Mouse (Mus musculus): ENCODE results near the gene Ms4a4a. TPM values are rescaled to one million over a fixed set of nuclear protein-coding genes. Genes with fewer than 3 reads are reported as not detected.
"Not testable (repeated sequence)": the region's sequence is repeated elsewhere in the genome, so short reads cannot be mapped to it uniquely, and the experiment has no call there.

Gene Ms4a4a
- total RNA-seq (2021), result 1 to 10 TPM; 5.4 to 6.5 TPM
- long read RNA-seq, experiment 1, partial matches to known transcripts, result 0 of 1 reads
- long read RNA-seq, experiment 1, other reads (novel, unspliced or antisense), result 1 of 1 reads
- long read RNA-seq, experiment 2, partial matches to known transcripts, result 0 of 2 reads
- long read RNA-seq, experiment 2, other reads (novel, unspliced or antisense), result 1 of 2 reads

DNA sequence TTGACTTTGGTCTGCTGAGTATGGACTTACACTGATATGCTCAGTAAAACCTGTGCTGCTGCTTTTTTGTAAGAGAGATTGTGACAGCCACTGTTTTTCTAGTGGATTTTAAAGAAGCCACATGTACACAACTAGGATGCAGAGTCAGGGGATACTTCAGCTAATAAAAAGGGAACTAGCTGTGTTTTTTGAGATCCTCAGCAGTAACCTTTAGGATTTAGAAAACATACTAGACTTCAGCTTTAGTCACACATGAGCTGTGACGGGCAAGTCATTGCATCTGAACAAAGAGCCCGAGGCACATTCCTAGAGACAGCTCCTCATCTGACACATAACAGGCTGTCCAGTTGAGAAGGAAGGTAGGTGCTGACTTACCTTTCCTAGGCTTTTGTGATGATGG lies at the start of gene Ms4a4a:
Gene Ms4a4a, plus strand, starts transcription at position 251 of the 400 bp plus-strand sequence.
- DNase-seq (ENCODE audit: low spot score in 2 of 2), result no peak

DNA sequence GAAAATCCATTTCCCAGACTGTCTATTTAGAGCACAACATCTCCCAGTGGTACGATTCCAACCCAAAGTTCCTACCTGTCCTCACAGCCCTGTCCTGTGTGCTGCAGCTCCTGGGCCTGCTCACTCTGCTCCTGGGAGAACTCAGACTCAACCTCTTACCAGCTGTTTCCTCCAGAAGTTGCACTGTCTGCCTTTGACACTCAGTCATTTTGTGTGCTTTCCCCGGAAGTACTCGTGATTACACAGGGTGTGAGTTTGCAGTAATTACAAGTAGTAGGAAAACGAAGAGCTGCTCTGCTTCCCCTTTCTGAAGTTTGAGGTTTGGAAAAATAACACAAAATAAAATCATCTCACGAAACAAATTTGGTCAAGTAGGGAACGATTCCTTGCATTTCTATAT lies 39.4 kb upstream of the Ms4a4a start, which contains the start of gene Ms4a7:
Gene Ms4a7, minus strand, starts transcription at position 215 of the 400 bp plus-strand sequence.
- no peak for DNase-seq (ENCODE audit: low spot score in 2 of 2)

DNA sequence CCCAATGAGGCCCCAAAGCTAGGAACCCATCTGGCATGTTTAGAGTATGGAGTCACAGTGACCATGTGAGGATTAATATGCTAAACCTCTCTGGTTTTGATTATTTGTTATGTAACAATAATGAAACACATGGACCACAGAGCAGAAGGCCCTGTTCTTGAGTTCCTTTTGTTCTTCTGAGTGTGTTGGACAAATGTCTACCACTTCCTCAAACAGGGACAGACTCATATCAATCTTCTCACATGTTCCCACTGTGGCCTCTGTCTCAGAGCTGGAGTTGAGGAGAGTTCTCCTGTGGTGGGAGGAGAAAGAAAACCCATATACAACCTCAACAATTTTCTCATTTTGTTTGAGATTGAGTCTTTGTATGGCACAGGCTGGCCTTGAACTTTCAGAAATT lies 32.2 kb upstream of the Ms4a4a start:
- DNase-seq (ENCODE audit: low spot score in 2 of 2), result no peak

DNA sequence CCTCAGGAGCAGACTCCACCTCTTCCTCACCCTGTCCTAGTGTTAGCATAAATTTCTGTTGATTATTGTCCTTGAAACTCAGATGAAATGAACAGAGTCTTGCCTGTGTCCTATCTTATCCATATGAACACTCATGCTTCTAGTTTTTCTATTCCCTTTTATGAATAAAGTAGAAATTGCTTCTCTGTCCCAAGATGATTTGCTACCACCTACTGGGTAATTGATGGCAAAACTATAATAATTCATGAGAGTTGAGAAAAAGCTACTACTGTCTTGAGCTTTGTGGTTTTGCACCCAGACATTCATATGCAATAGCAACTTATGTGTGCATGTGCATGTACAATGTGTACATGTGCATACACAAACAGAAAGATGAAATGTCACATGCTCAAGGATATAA lies 31.3 kb upstream of the Ms4a4a start:
- DNase-seq (ENCODE audit: low spot score in 2 of 2), result no peak

DNA sequence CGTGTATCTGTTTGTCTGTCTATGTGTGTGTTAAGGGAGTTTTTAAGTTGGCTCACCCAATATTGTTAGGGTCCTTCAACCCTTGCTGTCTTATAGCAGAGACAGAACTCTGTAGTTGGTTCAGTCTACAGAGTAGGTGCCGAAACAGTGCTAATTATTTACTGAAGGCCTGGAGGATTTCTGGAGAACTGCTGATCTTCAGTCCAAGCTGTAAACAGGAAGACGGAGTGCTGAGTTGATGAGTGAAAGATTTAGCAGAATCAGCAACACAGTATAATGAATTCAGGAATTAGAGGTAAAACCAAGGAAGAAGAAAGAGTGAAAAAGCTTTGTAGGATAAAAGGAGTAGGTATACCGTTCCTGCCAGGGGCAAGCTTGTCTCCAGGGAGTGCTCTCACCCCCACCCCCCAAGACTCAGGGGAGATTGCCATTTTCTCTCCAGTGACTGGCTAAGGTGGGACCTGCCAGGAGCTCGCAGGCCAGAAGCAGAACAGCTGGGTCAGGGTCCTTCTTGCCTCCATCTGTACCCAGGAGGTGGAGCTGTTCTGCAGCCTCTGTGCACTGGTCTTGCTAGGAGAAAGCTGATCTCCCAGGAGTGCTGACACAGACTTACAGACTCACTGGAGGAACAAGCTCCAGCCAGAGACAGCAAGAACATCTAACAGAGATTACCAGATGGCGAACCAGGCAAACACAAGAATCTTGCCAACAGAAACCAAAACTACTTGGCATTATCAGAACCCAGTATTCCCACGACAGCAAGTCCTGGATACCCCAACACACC lies 25.4 kb upstream of the Ms4a4a start:
- DNase-seq (ENCODE audit: low spot score in 2 of 2), result no peak

DNA sequence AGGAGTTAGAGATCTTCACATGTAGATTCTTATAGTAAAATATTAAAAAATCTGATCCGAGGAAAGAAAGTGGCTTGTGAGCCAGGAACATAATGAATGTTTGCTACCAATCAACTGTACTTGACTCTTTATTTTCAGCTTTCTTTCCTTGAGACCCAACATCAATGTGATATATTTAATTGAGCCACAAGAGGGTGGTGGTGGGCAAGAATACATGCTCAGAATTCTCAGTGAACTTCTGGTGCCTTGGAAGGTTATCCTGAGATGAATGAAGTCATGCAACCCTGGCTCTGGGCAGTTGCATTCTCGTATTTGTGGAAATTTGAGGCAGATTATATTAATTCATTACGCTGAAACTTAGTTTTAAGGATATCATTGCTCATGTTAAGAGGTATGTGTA lies 23.4 kb upstream of the Ms4a4a start:
- no peak for DNase-seq (ENCODE audit: low spot score in 2 of 2)

DNA sequence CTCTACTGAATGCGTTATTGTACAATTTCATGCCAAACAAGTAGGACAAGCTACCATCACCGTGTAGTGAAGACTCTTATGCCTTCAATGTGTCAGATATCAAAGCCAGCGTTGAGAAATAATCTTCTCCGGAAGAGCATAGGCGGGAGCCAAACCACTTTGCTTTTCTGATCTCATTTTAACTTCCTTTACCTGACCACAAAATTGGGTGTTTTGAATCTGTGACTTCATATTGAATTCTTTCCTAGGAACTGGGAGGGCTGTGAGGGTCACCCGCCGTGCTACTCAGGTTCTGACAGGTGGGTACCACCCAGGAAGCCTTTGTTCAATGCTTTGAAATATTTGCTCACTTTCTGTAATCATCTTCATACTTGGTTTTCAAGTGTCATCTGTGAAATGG lies 19.6 kb upstream of the Ms4a4a start:
- no peak for DNase-seq (ENCODE audit: low spot score in 2 of 2)

DNA sequence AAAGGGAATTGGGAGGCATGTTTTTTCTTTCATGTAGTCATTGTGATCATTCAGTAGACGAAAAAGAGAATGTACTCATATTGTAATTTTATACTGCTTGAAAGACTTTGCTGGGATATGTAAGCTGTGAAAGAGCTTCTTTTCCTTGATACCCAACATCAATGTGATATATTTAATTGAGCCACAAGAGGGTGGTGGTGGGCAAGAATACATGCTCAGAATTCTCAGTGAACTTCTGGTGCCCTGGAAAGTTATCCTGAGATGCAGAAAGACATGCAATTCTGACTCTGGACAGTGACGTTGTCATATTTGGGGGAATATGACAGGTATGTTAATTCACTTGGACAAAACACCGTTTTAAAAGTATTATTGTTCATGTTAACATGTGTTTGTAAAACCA lies 15.2 kb upstream of the Ms4a4a start:
- DNase-seq (ENCODE audit: low spot score in 2 of 2), result no peak

DNA sequence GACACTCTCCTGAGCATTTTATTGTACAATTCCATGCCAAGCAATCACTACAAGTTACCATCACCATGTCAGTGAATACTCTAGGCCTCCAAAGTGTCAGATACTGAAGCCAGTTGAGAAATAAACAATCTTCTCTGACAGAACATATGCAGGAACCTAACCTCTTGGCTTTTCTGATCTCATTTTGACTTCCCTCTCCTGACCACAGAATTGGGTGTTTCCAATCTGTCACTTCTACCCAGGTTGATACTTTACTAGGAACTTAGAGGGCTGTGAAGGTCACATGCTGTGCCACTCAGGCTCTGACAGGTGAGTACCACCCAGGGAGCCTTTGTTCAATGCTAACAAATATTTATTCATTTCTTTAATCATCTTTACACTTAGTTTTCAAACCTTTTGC lies 13.3 kb upstream of the Ms4a4a start:
- no peak for DNase-seq (ENCODE audit: low spot score in 2 of 2)

DNA sequence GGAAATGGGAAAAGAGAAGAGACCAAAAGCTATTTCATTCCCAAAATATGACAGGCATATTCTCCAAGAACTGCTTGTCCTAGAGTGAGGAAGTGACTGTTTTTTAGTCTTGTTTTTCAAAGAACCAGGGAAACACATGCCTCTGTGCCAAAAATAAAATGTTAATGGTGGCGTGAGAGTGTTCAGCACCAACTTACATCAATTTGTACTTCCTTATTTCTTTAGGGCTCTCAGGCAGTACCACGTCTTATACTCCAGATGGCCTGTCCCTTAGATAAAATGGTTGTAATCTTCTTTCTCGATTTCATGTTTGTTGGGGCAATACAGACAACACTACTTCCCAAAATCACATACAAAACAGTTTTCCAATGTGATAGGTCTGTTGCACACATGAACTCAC lies 7.0 kb upstream of the Ms4a4a start:
- DNase-seq (ENCODE audit: low spot score in 2 of 2), result no peak

DNA sequence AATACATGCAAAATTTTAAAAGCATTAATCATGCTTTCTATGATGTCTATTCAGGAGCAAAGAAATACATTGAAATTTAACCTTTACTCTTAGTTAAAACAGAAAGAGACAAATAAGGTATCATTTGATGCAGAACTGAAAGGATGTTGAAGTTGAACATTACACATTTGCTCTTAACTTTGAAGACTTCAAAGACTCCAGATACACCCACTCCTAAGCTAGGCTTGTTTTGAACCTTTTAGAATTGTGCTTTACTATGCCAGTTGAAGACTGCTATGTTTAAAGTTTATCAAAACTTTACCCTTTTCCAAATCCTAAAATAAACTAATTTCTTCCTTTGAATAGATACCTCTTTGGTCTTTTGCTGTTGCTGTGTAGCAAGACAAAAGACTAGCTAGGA lies 4.1 kb upstream of the Ms4a4a start:
- no peak for DNase-seq (ENCODE audit: low spot score in 2 of 2)

DNA sequence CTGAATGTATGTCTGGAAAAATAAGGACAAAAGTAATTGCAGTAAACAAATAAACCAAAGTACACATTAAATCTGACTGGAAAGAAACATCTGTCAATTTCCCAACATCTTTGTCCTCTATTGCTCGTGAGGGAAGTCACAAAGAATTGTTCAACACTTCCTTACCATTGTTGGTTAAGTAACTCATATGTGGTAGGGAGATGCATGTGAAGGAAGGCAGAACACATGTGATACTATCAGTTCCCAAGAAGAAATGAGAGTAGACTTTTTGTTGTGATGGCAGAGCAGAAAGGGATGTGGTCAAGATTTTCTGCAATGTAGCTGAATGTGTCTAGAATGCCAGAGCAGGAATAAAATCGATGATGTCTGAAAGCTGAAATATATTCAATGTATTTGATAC lies 1.1 kb downstream of the Ms4a4a start:
- no peak for DNase-seq (ENCODE audit: low spot score in 2 of 2)

DNA sequence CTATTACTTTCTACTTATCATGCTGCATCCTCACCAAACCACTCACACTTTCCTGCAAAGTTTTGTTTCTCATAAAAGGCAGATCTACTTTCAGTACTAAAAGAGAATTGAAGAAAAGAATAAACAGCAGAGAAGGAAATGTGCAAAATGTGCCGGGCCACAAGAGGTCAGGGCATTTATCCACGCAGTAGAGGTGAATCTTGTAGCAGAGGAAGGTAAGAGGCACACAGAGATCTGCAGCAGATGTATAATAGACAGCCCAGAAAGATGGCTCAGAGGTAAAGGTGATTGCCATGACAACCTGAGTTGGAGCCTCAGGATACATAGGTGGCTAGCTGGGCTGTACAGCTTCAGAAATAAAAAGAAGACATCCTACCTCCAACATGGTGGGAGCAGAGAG lies 11.8 kb downstream of the Ms4a4a start:
- no peak for DNase-seq (ENCODE audit: low spot score in 2 of 2)

DNA sequence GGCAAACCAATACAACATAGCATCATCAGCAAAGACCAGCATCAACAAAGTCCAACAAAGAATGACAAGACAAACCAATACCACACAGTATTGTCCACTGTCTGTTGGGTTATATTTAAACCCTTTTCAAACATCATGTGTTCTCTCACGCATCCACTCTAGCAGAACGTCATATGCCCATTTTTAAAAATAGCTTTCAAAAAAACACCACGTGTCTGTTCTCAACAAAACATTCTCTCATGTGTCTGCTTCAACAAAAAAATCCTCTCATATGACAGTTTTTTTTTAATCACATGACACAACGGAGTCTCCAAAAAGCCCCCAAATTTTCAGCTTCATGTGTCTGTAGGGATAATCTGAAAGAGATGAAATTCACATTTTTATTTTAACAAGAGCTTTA lies 12.4 kb downstream of the Ms4a4a start:
- DNase-seq (ENCODE audit: low spot score in 2 of 2), result no peak

DNA sequence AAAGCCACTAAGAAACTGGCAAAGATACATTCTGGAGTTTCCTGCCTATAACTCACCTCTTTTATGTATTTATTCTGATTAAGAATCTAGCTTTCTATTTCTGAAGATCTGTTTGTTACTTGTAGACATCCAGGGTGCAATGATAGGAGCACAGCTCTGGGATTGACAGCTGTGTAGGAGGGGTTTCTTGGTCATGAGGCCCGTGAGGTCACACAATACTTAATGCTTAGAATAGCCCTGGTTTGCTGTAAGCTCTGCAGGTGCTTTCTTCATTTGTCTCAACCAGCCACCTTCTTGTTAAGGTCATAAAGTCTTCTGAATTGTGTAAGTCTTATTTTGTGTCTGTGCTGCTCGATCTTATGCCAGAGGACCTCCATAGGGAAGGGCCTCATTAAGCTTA lies 13.6 kb downstream of the Ms4a4a start:
- no peak for DNase-seq (ENCODE audit: low spot score in 2 of 2)

DNA sequence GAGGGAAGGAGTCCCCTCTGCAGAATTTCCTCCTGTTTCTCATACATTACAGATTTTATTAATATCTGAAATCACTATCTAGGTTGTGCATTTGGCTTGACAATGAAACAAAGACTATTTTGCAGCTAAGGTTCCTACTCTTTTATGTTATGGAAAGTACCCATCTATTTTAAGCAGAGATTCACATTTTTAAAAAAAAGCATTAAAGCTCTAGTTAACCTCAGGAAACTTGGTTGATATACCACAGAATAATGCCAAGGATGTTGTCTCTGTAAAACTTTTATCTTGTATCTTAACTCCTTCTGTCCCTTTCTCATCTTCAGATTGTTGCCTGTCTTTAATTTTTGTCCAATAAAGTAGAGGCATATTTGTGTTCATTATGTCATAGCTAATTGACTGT lies 20.4 kb downstream of the Ms4a4a start:
- no peak for DNase-seq (ENCODE audit: low spot score in 2 of 2)

DNA sequence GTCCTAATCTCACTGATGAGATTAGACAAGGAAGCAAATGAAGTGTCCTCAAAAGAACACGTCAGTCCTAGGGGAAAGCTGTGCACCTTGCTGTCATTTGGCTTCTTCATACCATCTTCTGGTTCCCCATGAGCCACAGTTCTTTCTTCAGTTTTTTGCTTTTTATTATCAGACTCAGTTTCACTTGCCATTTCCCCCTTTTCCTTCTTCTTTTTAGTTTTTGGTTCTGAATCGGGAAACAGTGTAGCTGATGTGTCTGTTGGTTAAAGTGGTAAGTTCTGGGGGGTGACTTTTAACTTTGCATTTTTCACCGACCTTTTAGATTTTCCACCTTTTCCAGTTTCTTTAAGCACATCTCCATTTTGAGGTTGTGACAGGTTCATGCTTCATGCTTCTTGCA lies 29.2 kb downstream of the Ms4a4a start, which contains the start of gene Ms4a4c:
Gene Ms4a4c, plus strand, starts transcription at position 244 of the 400 bp plus-strand sequence.
- no peak for DNase-seq (ENCODE audit: low spot score in 2 of 2)

DNA sequence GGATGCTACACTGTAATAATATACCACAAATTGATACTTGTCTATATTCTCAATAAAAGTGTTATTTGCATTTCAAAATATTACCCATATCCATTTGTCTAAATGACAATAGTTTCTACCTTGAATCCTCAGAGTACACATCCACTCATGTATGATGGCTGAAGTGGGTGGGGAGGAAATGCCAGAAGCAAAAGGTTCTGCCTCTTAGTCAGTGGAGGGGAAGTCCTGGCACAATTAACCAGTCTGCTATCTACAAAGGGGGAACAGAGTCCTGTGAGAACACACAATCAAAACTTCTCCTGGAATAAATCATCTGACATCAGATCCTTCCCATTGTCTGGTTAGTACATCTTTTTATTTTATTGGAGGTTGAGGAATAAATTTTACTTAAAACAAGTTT lies 32.1 kb downstream of the Ms4a4a start:
- DNase-seq (ENCODE audit: low spot score in 2 of 2), result no peak

DNA sequence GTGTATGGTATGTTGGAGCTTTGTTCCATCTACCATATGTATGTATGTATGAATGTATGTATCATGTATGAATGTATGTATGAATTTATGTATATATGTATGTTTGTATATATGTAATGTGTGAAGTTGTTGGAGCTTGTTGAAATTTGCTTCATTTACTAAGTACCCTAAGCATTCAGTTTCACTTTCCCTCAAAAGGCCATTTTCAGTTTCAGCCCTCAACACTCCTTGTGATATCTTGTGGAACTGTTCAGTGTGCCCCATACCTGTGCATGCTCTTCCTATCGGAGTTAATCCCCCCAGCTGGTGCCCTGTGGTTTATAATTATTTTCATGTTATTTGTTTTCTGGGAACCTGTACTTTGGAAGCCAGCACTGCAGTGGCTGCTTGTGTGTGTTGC lies 33.3 kb downstream of the Ms4a4a start:
- DNase-seq (ENCODE audit: low spot score in 2 of 2), result no peak

DNA sequence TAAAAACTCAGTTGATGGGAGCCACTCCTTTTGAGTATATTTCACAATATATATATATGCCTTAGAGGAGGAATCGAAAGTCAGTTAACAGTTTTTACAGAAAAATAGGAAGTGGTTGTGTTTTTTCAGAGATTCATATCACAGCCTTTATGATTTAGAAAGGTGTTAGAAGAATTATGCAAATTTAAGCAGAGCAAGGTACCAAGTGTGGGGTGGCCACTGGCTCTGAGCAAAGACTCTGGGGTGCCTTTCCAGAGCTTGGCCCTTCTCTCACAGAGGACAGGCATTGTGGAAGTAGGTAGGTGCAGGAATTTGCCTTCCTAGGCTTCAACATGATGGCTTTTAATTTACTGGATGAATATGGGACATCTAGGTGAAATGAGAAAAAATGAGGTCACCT lies 36.3 kb downstream of the Ms4a4a start:
- no peak for DNase-seq (ENCODE audit: low spot score in 2 of 2)

DNA sequence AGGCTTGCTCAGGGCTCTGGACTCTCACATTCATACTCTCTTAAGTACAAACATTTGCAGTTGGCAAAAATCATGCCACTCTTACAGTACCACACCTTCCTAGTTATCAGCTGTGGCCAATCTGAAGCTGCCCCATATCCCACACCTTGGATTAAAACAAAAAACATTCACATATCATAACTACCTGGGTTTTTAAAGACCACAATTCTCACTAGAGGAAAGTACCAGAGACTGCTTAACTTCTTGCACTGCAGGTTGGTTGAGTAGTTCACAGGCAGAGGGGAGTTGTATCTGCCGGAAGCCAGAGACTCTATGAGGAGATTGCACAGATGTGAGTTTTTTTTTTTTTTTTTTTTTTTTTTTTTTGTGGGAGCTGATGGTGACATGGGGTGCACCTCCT lies 38.8 kb downstream of the Ms4a4a start:
- DNase-seq (ENCODE audit: low spot score in 2 of 2), result no peak

DNA sequence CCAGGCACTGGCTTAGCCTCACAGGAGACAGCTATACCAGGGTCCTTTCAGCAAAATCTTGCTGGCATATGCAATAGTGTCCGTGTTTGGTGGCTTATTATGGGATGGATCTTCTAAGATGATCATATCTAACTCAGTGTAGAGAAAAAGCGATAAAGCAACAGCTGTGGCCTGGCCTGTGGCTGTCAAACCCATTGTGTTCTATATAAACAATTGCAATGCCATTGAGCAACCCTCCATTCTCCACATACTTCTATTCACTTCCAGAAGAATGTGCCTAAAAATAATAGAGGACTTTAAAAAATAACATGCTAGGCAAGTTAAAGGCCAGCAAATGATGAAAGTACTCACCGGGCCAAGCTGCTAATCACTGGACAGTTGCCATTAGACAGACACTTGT lies 40.3 kb downstream of the Ms4a4a start:
- DNase-seq (ENCODE audit: low spot score in 2 of 2), result no peak

DNA sequence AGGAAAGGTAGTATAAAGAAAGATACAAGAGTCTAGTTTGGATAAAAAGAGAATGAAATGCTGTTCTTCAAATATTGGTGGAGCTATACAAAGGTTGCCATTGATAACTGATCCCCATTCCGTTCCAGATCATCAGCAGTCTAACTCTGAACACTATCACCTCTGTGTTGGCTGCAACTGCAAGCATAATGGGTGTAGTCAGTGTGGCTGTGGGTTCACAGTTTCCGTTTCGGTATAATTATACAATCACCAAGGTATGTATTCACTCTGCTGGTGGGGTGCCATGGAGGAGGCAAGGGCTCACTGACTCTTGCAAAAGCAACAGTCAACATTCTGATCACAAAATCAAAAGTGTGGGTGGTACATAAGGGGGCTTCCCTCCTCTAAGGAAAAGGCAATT lies 43.5 kb downstream of the Ms4a4a start:
- DNase-seq (ENCODE audit: low spot score in 2 of 2), result not testable (repeated sequence)

Data from adrenal gland, postnatal 4 days (tissue).